Mouse (Mus musculus): Measurements from ENCODE around the gene Vmn2r56.
"Not testable (repeated sequence)": the region's sequence is repeated elsewhere in the genome, so short reads cannot be mapped to it uniquely, and the experiment has no call there.

Gene Vmn2r56

GRCm38 (mm10) chr7:12734904-12735303 lies at the start of gene Vmn2r56:
Vmn2r56 (minus strand) TSS chr7:12735004.
- DNase-seq: no peak

- DNase-seq: peak; percentile 42
These were observed 45.5 kb upstream of the Vmn2r56 start for GRCm38 (mm10) chr7:12780151-12780830.

- DNase-seq: no peak
These were observed 45.0 kb upstream of the Vmn2r56 start for GRCm38 (mm10) chr7:12779782-12780150.

GRCm38 (mm10) chr7:12779141-12779540 lies 44.3 kb upstream of the Vmn2r56 start:
- no peak for DNase-seq

GRCm38 (mm10) chr7:12774606-12775005 lies 39.8 kb upstream of the Vmn2r56 start:
- peak; percentile 75 for DNase-seq

- no peak for DNase-seq
These were observed 39.3 kb upstream of the Vmn2r56 start for GRCm38 (mm10) chr7:12774111-12774510.

GRCm38 (mm10) chr7:12749431-12750198 lies 14.8 kb upstream of the Vmn2r56 start:
- DNase-seq: no peak

GRCm38 (mm10) chr7:12684903-12685302 lies 49.9 kb downstream of the Vmn2r56 start, which contains the start of gene Vmn2r55:
Vmn2r55 (minus strand) TSS chr7:12685003.
- not testable (repeated sequence) for DNase-seq

- not testable (repeated sequence) for DNase-seq
These were observed 94.6 kb downstream of the Vmn2r56 start, which contains the start of gene Vmn2r54 for GRCm38 (mm10) chr7:12640219-12640618. Vmn2r54 (minus strand) TSS chr7:12640319.

Data from kidney, adult 18-20 months (tissue).